Mouse (Mus musculus): ENCODE data around the gene Fam83g.

DNA sequence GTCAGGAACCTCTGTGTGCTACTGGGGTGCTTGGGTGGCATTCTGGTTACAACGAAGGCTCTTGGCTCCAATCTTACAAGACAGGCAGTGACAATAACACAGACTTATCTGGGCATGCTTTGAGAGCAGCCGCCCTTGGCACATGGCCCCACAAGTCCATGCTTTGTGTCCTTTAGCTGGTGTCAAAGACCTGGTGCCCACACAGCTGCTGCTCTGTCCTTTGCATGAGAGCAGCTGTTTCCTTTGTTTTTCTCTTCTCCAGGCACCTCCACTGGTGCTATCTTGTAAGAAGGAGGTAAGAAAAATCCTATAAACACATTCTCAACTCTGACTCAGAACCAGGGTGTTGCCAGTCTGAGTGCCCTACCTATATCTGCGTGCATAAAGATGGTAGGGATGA, 46.0 kb upstream of the Fam83g start:
- TF ChIP-seq CTCF (IDR thresholded peaks at IDR 0.05; ENCODE audit: insufficient read depth, low read depth, low read length) = no peak
- TF ChIP-seq POLR2A (IDR thresholded peaks at IDR 0.05; ENCODE audit: insufficient read depth, low read depth, low read length) = no peak
